ENCODE assay signal across 22 mouse cellular contexts in the genomic region with DNA sequence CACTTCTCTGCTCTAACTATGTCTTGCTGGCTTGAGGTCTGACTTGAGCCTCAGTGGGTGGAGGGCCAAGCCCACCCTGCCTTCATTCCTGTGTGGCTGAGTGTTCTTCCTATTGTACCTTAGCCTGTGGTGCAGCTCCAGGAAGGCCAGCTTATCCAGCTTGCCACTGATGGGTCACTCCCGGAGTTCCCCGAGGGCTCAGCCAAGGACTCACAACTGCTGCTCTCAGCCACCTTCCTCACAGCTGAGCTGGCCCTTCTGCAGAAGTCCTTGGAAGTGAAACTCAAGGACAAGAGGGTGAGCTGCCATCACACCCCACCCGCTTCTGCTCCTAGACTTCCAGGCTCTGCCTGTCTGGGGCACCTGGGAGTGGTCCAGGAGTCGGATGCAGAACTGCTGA. TPM values are rescaled to one million over a fixed set of nuclear protein-coding genes. Genes with fewer than 3 reads are reported as not detected.
DNase-seq lines count a peak whose midpoint lies in the region.
"Had no signal": no experiment of that assay in that cellular context is flagged by ENCODE, and none has a peak within 500 bp of the region (broad histone marks: within the 10 kb centered on the region; RNA-seq: fewer than 3 reads in every experiment).

No protein-coding gene starts in this region.

- peak; percentile 9 for DNase-seq in ovary, postnatal 36 days (ENCODE audit: low spot score)
- DNase-seq in ovary, postnatal 14 days (ENCODE audit: low spot score) = no peak
- peak; percentile 51 for DNase-seq in adrenal gland, postnatal 10 days
- peak; percentile 60 to 75 for DNase-seq in adrenal gland, postnatal 36 days
- no peak for DNase-seq in thymus, postnatal 36 days
- no peak for DNase-seq in left cerebral cortex, adult 8-10 months (ENCODE audit: low spot score in 2 of 2)
- DNase-seq: B cell, adult 2 months; cerebellum, adult 11 months; cerebellum, adult 2 months; cerebellum, adult 9-11 months; cerebellum, postnatal 25 days; forebrain, postnatal 0 days; gastrocnemius, adult 2 months; gastrocnemius, postnatal 14 days; heart, adult 11 months had no signal

RNA-seq across cellular contexts. Expression of gene Bpifb6, which starts 6.4 kb away (rescaled TPM):
- total RNA-seq in adrenal gland, postnatal 10 days (2021) = 1 to 10 TPM; 1.2 to 1.7 TPM
- total RNA-seq in adrenal gland, postnatal 36 days (2021) = 1 to 10 TPM in 1 of 2 experiments, under 1 TPM in 1; 0.60 to 6.6 TPM
- not detected for total RNA-seq in left cerebral cortex, adult 8-10 months (2022)
- total RNA-seq: CH12.LX; common myeloid progenitor, adult 5-6 weeks; forebrain, postnatal 0 days; G1E; gastrocnemius, adult 2 months; gastrocnemius, postnatal 14 days; gastrocnemius, postnatal 4 days; heart, adult 8-10 months; heart, postnatal 25 days had no signal

RNA-seq across cellular contexts. Expression of gene Bpifb3, which starts 11.4 kb away (rescaled TPM):
- not detected for total RNA-seq in adrenal gland, postnatal 10 days (2021)
- not detected for total RNA-seq in adrenal gland, postnatal 36 days (2021)
- not detected for total RNA-seq in left cerebral cortex, adult 8-10 months (2022)
- total RNA-seq: adrenal gland, postnatal 4 days; CH12.LX; common myeloid progenitor, adult 5-6 weeks; forebrain, postnatal 0 days; G1E; gastrocnemius, adult 2 months; gastrocnemius, postnatal 14 days; gastrocnemius, postnatal 4 days; heart, adult 8-10 months; heart, postnatal 25 days had no signal

RNA-seq across cellular contexts. Expression of gene Bpifb4, which starts 31.4 kb away (rescaled TPM):
- not detected for total RNA-seq in adrenal gland, postnatal 10 days (2021)
- total RNA-seq in adrenal gland, postnatal 36 days (2021) = not detected
- total RNA-seq in left cerebral cortex, adult 8-10 months (2022) = not detected
- total RNA-seq: CH12.LX; common myeloid progenitor, adult 5-6 weeks; forebrain, postnatal 0 days; G1E; gastrocnemius, adult 2 months; gastrocnemius, postnatal 14 days; gastrocnemius, postnatal 4 days; heart, adult 8-10 months; heart, postnatal 25 days had no signal

RNA-seq across cellular contexts. Expression of gene Bpifb2, which starts 31.8 kb away (rescaled TPM):
- under 1 TPM in 1 of 2 experiments, not detected in 1; 0.15 TPM for total RNA-seq in adrenal gland, postnatal 10 days (2021)
- total RNA-seq in adrenal gland, postnatal 36 days (2021) = under 1 TPM in 1 of 2 experiments, not detected in 1; 0.16 TPM
- not detected for total RNA-seq in left cerebral cortex, adult 8-10 months (2022)
- total RNA-seq: CH12.LX; common myeloid progenitor, adult 5-6 weeks; forebrain, postnatal 0 days; G1E; gastrocnemius, adult 2 months; gastrocnemius, postnatal 14 days; gastrocnemius, postnatal 4 days; heart, adult 8-10 months; heart, postnatal 25 days had no signal

RNA-seq across cellular contexts. Expression of gene Sun5, which starts 35.7 kb away (rescaled TPM):
- total RNA-seq in adrenal gland, postnatal 10 days (2021) = not detected
- total RNA-seq in adrenal gland, postnatal 36 days (2021) = under 1 TPM in 1 of 2 experiments, not detected in 1; 0.23 TPM
- not detected for total RNA-seq in left cerebral cortex, adult 8-10 months (2022)
- total RNA-seq: adrenal gland, postnatal 4 days; common myeloid progenitor, adult 5-6 weeks; forebrain, postnatal 0 days; G1E; gastrocnemius, adult 2 months; gastrocnemius, postnatal 14 days; gastrocnemius, postnatal 4 days; heart, adult 8-10 months; heart, postnatal 25 days had no signal

Comparison
In these comparisons a context has a peak if more than half of its experiments do, and no peak if none do; other contexts are left out.
1. DNase-seq: peak in ovary, postnatal 36 days (single experiment), adrenal gland, postnatal 10 days (single experiment) and adrenal gland, postnatal 36 days (2 of 2); none in ovary, postnatal 14 days (single experiment), thymus, postnatal 36 days (0 of 2) and left cerebral cortex, adult 8-10 months (0 of 2).